Mouse (Mus musculus) ES-Bruce4 (cell line): ENCODE results near the gene Btbd18.

Experiments used
- CTCF ChIP-seq: IDR thresholded peaks from one replicate; pipeline ENCODE4 v1.8.1; 2011; ENCODE audit warnings: low read depth, low read length
- EP300 ChIP-seq: IDR thresholded peaks from 2 replicates; pipeline ENCODE4 v1.6.1; 2011; ENCODE audit warnings: low read depth, low read length; ENCODE audit not compliant: insufficient read depth
- POLR2A ChIP-seq: IDR thresholded peaks from one replicate; pipeline ENCODE4 v1.8.1; 2011; ENCODE audit warnings: low read length; ENCODE audit not compliant: insufficient read depth

GRCm38 (mm10) chr2:84626366-84626975 lies 32.4 kb upstream of the Btbd18 start:
- no peak for TF ChIP-seq POLR2A
- no peak for TF ChIP-seq CTCF
- TF ChIP-seq EP300: no peak
